Mouse (Mus musculus) liver, embryonic 14 days (tissue): ENCODE results near the gene Ptgr1. TPM values are rescaled to one million over a fixed set of nuclear protein-coding genes. Genes with fewer than 3 reads are reported as not detected.

Source experiments
- polyA plus RNA-seq: library from polyadenylated mRNA; depleted of rRNA; stranded (reverse); fragments of >200 nt; gene quantifications from 2 replicates; pipeline ENCODE4 v1.2.3, GENCODE M21; 2012; rRNA removed

The Ptgr1 gene
- 11.8 and 13.2 TPM in 2 replicates for polyA plus RNA-seq

DNA sequence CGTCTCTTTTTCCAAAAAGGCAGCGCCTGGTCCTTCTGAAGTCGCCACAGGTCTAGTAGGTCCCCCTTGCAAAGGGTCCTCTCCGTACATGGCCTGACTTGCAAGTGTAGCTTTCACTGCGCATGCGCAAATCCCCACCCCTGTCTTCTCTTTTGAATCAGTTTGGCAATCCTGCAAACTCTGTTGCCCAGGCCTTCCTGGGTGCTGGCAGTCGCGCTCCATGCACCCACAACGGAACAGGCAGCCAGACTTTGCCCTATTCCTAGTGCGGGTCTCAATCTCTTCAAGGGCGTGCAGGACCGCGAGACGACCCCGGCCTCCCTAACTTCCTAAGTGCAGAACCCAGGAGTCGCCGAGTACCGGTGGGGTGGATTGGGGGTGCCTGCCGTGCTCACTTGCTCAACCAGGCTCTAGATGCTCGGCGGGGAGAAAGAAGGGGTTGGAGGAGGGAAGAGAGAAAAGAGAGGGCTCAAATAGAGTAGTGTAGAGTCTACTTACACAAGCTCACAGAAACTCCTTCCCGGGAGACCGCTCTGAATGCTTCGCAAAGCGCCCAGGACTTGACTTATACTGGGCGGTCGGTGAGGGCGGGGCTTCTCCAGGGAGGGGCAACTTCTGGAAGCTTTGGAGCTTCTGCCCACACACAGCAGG lies at the start of gene Ptgr1:
Gene Ptgr1 (minus strand): TSS at position 580 of the 651 bp plus-strand sequence.

GRCm38 (mm10) chr4:59034918-59035785 lies 48.2 kb upstream of the Ptgr1 start, which contains the start of gene Gng10:
Gene Gng10 (plus strand): TSS chr4:59035088.

DNA sequence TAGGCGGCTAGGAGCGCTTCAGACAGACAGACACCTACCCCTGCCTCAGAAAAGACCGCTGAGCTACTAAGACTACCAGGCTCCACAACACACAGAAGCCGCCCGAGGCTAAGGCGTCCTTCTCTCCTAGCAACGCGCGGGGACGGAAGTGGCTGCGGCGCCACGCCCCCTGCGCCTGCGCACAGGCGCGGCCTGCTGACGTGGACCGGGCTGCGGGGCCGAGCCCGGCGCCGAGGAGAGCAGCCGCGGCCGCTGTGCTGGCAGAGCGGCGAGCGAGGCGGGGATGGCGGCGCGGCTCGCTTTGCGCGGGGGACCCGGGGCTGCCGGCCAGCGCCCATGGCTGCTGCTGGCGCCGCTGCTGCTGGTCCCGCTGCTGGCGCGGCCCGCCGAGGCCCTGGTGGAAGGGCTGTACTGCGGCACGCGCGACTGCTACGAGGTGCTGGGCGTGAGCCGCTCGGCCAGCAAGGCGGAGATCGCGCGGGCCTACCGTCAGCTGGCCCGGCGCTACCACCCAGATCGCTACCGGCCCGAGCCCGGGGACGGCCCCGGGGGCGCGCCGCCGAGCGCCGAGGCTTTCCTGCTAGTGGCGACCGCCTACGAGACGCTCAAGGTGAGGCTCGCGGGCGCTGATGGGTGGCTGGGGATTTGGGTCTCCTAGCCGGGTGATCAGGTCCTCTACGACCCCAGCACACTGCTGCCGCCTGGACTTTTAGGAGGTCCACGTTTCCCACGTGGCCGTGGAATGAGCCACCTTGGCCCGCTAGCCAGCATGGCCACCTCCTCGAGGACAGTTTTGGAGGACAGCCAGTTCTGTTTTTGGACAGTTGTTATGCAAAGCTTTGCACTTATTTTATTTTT lies 16.3 kb upstream of the Ptgr1 start, which contains the start of gene Gm20503:
Gene Gm20503 (plus strand): TSS at position 263 of the 858 bp plus-strand sequence.

DNA sequence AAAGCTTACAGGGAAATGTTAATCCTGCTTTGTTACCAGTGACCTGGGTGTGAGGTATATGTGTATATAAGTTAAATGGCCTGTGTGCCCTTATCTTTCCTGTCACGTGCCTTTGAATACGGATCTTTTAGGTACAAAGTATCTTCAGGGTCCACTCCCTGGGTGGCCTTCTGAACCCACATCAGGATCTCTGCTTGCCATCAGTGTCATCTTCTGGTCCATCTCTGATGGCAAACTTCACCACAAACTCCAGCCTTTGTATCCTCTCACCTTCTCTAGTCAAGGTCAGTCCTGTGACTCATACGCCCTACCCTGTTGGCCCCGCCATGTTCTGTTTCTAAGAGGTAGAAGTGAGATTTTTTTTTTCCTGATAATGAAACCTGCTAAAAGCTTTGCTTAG lies 7.8 kb upstream of the Ptgr1 start, which contains the start of gene Dnajc25:
Gene Dnajc25 (plus strand): TSS at position 301 of the 400 bp plus-strand sequence.

DNA sequence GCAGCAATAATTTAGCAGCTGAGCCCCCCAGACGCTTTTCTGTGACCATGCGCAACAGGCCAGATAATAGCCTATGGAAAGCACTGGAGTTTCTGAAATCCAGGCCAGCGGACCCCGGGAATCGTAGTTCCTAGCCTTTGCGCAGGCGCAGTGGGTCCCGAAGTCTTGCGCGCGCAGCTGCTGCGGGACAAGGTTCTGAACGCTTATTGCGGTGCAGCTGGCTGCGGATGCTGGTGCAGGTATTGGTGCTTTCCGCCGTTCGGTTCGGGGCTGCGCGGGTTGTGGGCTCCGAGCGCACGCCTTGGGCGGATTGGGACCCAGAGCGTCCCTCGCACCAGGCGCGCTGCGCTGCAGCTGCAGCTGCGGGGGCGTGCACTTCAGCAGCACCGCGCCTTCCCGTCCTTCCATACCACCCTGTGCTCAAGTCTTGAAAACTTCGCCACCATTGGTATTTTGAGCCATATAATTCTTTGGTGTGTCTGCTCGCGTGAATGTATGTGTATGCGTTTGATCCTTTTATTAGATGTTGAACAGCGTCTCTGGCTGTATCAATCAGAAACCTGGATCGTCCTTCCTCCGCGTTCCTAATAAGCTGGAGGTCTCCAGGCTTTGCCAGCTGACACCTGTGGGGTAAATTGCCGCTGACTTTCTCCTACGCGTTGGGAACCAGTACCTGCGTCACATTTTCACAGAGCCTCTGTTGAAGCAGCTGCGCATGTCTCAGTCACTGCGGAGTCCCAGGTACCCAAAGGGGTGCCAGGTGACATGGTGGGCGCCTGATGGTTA lies 43.3 kb downstream of the Ptgr1 start, which contains the start of gene Zkscan16:
Gene Zkscan16 (plus strand): TSS at position 209 of the 786 bp plus-strand sequence.

Other genes with a start within 250 kb of the Ptgr1 start
- 0.01 and 0.03 TPM in 2 replicates for gene Olfr267, start 199.4 kb downstream of the Ptgr1 start, polyA plus RNA-seq
- 9.6 and 13.2 TPM in 2 replicates for gene Ecpas, start 74.4 kb downstream of the Ptgr1 start, polyA plus RNA-seq
- 0.05 and 0.09 TPM in 2 replicates for gene Zkscan16, start 43.5 kb downstream of the Ptgr1 start, polyA plus RNA-seq
- 2.5 and 2.6 TPM in 2 replicates for gene Dnajc25, start 7.9 kb upstream of the Ptgr1 start, polyA plus RNA-seq
- gene Gm20503, start 16.1 kb upstream of the Ptgr1 start, polyA plus RNA-seq: not detected in 2 replicates
- gene Gng10, start 48.0 kb upstream of the Ptgr1 start, polyA plus RNA-seq: 10.6 and 13.1 TPM in 2 replicates
- not detected in 2 replicates for gene AI481877, start 151.9 kb upstream of the Ptgr1 start, polyA plus RNA-seq
- gene Ugcg, start 202.1 kb upstream of the Ptgr1 start, polyA plus RNA-seq: 23.6 and 25.3 TPM in 2 replicates